Mouse (Mus musculus) forebrain, embryonic 15.5 days (tissue): ENCODE measurements at regions not wholly inside any gene's neighbourhood (a gene's known extent, or its start where the extent isn't known, plus 50 kb on each side); places are given as distances from the start of the nearest gene placed in this dataset.
A peak's percentile ranks its signal among the peaks of the same experiment; 100 is the strongest.

Experiments
- ATAC-seq: fragments of 200-750 bp; cut with Nextera tagmentation; replicated peaks from 2 replicates; pipeline ENCODE4 v1.8.0; 2017; ENCODE audit warnings: mild to moderate bottlenecking, moderate TSS enrichment, moderate library complexity
- H3K27ac ChIP-seq: fragments of 300-500 bp; sonication (generic); replicated peaks from 2 replicates; pipeline ENCODE4 v1.5.1; 2015; ENCODE audit warnings: mild to moderate bottlenecking, inconsistent platforms
- H3K27me3 ChIP-seq: fragments of 300-500 bp; sonication (generic); 2 replicates; pipeline ENCODE4 v1.6.1; 2015; ENCODE audit warnings: inconsistent platforms
- H3K36me3 ChIP-seq: fragments of 300-500 bp; sonication (generic); 2 replicates; pipeline ENCODE4 v1.6.1; 2015; ENCODE audit warnings: mild to moderate bottlenecking, inconsistent platforms
- H3K4me1 ChIP-seq: fragments of 300-500 bp; sonication (generic); 2 replicates; pipeline ENCODE4 v1.6.1; 2015; ENCODE audit warnings: inconsistent platforms
- H3K4me2 ChIP-seq: fragments of 300-500 bp; sonication (generic); replicated peaks from 2 replicates; pipeline ENCODE4 v1.6.1; 2015; ENCODE audit warnings: mild to moderate bottlenecking, inconsistent platforms
- H3K4me3 ChIP-seq: fragments of 300-500 bp; sonication (generic); 2 replicates; pipeline ENCODE4 v1.5.1; 2015; ENCODE audit warnings: mild to moderate bottlenecking, inconsistent platforms
- H3K9ac ChIP-seq: fragments of 300-500 bp; sonication (generic); replicated peaks from 2 replicates; pipeline ENCODE4 v1.6.1; 2015; ENCODE audit warnings: mild to moderate bottlenecking, inconsistent platforms
- H3K9me3 ChIP-seq: fragments of 300-500 bp; sonication (generic); 2 replicates; pipeline ENCODE4 v1.6.1; 2016; ENCODE audit warnings: inconsistent platforms
- WGBS: fragments of 180-500 bp; shearing (Covaris S2); methylation state at CpG from one replicate; pipeline ENCODE4 v1.1.7; 2015; ENCODE audit warnings: mixed read lengths; 5-methylcytosine and 5-hydroxymethylcytosine counted together

DNA sequence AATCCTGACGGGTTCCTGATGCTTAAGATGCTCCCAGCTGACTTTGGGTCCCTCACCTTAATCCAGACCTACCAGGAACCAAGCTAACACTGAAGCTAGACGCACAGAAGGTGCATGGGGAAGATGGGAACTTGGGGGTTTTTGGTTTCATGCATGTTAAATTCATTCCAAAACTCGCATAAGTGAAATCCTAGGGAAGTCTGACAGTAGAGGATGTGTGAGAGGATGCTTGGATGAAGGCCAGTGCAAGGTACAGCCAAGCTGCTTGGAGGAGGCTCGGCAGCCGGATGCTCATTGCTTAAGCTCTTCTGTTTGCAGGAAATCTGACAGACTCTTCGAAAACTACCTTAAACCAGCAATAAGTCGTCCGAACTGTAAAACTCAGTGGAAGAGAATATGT is 355.1 kb upstream of the Map3k7 start:
- H3K4me2 ChIP-seq: no peak overlapping the region
- no peak overlapping the region for H3K9ac ChIP-seq
- H3K27ac ChIP-seq: peak overlapping the region; percentile 46
- WGBS: 61% methylated on average over 8 of the region's 8 CpGs
- H3K4me1 ChIP-seq: peaks cover 24% of the 10 kb centered on the region
- H3K4me3 ChIP-seq: no peak overlapping the region
- ATAC-seq: peak; percentile 36; the same call in 1 of the 2 replicates
- no peaks in the 10 kb centered on the region for H3K9me3 ChIP-seq
- no peaks in the 10 kb centered on the region for H3K27me3 ChIP-seq
- H3K36me3 ChIP-seq: no peaks in the 10 kb centered on the region

GRCm38 (mm10) chr4:31609559-31609958 is 354.3 kb upstream of the Map3k7 start:
- Histone ChIP-seq H3K27me3 (no peaks in the 10 kb centered on the region), H3K9ac (no peak overlapping the region), H3K27ac (no peak overlapping the region), H3K9me3 (no peaks in the 10 kb centered on the region), H3K36me3 (no peaks in the 10 kb centered on the region), H3K4me1 (peaks cover 24% of the 10 kb centered on the region), H3K4me3 (no peak overlapping the region), H3K4me2 (no peak overlapping the region)
- 68% methylated on average over 6 of the region's 6 CpGs for WGBS
- ATAC-seq: no peak

DNA sequence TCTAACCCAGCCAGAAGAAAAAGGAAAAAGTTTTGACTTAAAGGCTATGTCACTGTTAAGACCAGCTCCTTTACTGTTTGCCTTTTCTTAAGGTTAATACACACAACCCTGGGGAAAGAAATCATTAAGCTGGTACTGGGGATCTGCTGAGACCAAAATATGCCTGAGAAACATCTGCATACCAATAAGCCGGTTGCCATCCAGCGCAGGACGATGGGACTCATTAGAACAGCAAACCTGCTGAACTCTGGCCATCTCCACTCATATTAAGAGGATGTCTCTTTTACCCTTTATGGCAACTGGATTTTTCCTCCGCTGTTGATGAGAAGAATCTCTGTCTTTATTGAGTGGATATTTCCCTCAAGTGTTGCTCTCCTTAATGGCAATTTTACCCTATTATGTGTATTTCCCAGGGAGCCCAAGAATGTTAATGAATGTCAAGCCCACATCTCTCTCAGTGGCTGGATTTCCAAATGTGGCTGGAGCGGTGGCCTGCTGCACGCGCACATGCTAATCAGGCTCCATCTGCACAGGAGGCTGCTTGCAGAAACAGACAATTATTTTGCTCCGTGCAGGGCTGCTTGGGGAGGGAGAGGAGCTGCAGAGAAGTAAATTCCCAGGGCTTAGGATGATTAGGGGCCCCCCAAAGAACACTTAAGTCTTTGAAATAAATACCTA is 351.6 kb upstream of the Map3k7 start:
- Histone ChIP-seq H3K9ac (no peak overlapping the region), H3K27ac (peak overlapping the region; percentile 51), H3K4me1 (peaks cover 28% of the 10 kb centered on the region), H3K4me2 (no peak overlapping the region), H3K9me3 (no peaks in the 10 kb centered on the region), H3K4me3 (no peak overlapping the region), H3K36me3 (no peaks in the 10 kb centered on the region), H3K27me3 (no peaks in the 10 kb centered on the region)
- ATAC-seq: peak; percentile 92
- 5% methylated on average over 8 of the region's 8 CpGs for WGBS

GRCm38 (mm10) chr4:31612825-31613514 is 350.9 kb upstream of the Map3k7 start:
- WGBS: 32% methylated on average over 9 of the region's 9 CpGs
- ATAC-seq: peak; percentile 69
- Histone ChIP-seq H3K27ac (peak overlapping the region; percentile 51), H3K27me3 (no peaks in the 10 kb centered on the region), H3K9ac (no peak overlapping the region), H3K4me2 (no peak overlapping the region), H3K4me1 (peaks cover 32% of the 10 kb centered on the region), H3K36me3 (no peaks in the 10 kb centered on the region), H3K4me3 (no peak overlapping the region), H3K9me3 (no peaks in the 10 kb centered on the region)

DNA sequence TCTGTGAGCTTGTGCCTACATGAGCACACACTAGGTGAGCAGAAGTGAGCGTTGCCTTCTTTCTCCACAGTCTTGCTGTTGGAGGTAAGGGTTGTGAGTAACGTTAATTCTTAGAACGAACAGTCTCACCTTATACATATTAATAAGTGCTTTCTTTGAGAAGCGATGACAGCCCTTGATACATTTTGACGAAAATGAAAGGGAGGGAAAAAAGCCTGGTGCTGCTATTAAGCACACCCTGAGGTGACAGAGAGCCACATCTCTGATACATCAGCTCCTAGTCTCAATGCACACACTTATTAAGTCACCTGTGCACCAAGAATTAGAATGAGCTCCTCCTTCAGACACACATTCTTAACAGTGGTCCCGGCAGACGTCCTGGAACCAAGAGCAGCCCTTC is 346.3 kb upstream of the Map3k7 start:
- peak overlapping the region; percentile 52 for H3K27ac ChIP-seq
- peaks cover 28% of the 10 kb centered on the region for H3K4me1 ChIP-seq
- H3K4me2 ChIP-seq: no peak overlapping the region
- no peaks in the 10 kb centered on the region for H3K9me3 ChIP-seq
- 31% methylated on average over 7 of the region's 7 CpGs for WGBS
- peak; percentile 30; the same call in 1 of the 2 replicates for ATAC-seq
- no peaks in the 10 kb centered on the region for H3K36me3 ChIP-seq
- H3K27me3 ChIP-seq: no peaks in the 10 kb centered on the region
- H3K4me3 ChIP-seq: no peak overlapping the region
- H3K9ac ChIP-seq: no peak overlapping the region

DNA sequence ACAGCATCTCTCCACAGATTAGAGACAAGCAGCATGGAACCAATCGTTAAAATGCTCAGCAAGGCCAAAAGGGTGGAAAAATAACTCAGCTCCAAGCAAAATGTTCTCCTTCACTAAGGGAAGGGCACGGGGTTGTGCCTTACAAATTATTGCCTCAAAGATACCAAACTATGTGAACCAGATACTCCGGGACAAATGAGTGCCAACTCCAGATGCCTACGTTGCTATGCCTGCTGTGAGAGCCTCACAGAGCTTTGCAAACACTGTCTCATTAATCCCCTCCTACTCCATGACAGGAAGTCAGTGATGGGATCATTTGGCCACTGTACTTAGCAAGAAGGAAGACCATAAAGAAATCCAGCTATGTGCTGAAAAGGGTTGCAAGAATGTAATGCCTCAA is 345.9 kb upstream of the Map3k7 start:
- peak overlapping the region; percentile 52 for H3K27ac ChIP-seq
- H3K4me2 ChIP-seq: no peak overlapping the region
- no peaks in the 10 kb centered on the region for H3K9me3 ChIP-seq
- H3K4me1 ChIP-seq: peaks cover 24% of the 10 kb centered on the region
- 19% methylated on average over 4 of the region's 4 CpGs for WGBS
- no peak; the same call in 1 of the 2 replicates for ATAC-seq
- no peak overlapping the region for H3K4me3 ChIP-seq
- no peaks in the 10 kb centered on the region for H3K36me3 ChIP-seq
- H3K9ac ChIP-seq: no peak overlapping the region; the same call in 1 of the 2 replicates
- H3K27me3 ChIP-seq: no peaks in the 10 kb centered on the region

GRCm38 (mm10) chr4:31621205-31621604 is 342.7 kb upstream of the Map3k7 start:
- no peak for ATAC-seq

DNA sequence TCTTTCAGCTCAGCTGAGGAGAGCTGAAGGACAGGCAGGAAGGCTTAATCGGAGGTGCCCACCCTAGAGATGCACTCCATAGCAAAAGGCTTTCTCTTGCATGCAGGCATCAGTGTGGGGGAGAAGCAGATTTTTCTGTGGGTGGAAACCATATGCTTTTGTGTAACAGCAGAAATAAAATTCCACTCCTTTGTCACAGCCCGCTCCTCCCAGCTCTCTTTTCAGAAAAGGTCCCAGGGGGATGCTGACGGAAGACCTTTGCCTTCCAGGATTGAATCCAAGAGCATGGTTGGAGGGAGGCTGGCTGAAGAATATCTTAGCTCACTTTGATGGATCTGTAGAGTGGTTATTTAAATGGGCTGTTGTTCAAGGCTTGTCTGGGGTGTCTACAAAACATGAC is 336.8 kb upstream of the Map3k7 start:
- Histone ChIP-seq H3K4me2 (no peak overlapping the region), H3K27ac (no peak overlapping the region), H3K4me3 (no peak overlapping the region), H3K9ac (no peak overlapping the region), H3K4me1 (no peaks in the 10 kb centered on the region), H3K36me3 (no peaks in the 10 kb centered on the region), H3K27me3 (no peaks in the 10 kb centered on the region), H3K9me3 (no peaks in the 10 kb centered on the region)
- ATAC-seq: no peak
- WGBS: 66% methylated on average over 3 of the region's 3 CpGs

More at GRCm38 (mm10) chr4:31621205-31621604, 342.7 kb upstream of the Map3k7 start:
- Histone ChIP-seq H3K9me3 (no peaks in the 10 kb centered on the region), H3K4me1 (peaks cover 16% of the 10 kb centered on the region), H3K27ac (no peak overlapping the region), H3K9ac (no peak overlapping the region), H3K4me2 (no peak overlapping the region), H3K27me3 (no peaks in the 10 kb centered on the region), H3K36me3 (no peaks in the 10 kb centered on the region), H3K4me3 (no peak overlapping the region)
- WGBS: 95% methylated on average over 2 of the region's 2 CpGs

- Histone ChIP-seq H3K9ac (no peak overlapping the region), H3K9me3 (no peaks in the 10 kb centered on the region), H3K4me1 (no peaks in the 10 kb centered on the region), H3K36me3 (no peaks in the 10 kb centered on the region), H3K27ac (no peak overlapping the region), H3K27me3 (no peaks in the 10 kb centered on the region), H3K4me3 (no peak overlapping the region), H3K4me2 (no peak overlapping the region)
- WGBS: 94% methylated on average over 10 of the region's 10 CpGs
- no peak for ATAC-seq
These were observed 336.1 kb upstream of the Map3k7 start for GRCm38 (mm10) chr4:31627777-31628176.

- no peak overlapping the region for H3K27ac ChIP-seq
- no peak overlapping the region for H3K9ac ChIP-seq
- H3K4me1 ChIP-seq: peaks cover 5% of the 10 kb centered on the region; the same call in 1 of the 2 replicates
- H3K36me3 ChIP-seq: no peaks in the 10 kb centered on the region
- H3K9me3 ChIP-seq: no peaks in the 10 kb centered on the region
- no peaks in the 10 kb centered on the region for H3K27me3 ChIP-seq
- WGBS: 95% methylated on average over 6 of the region's 6 CpGs
- ATAC-seq: no peak
- no peak overlapping the region for H3K4me3 ChIP-seq
- H3K4me2 ChIP-seq: no peak overlapping the region
These were observed 325.3 kb upstream of the Map3k7 start for GRCm38 (mm10) chr4:31638564-31638963.

GRCm38 (mm10) chr4:31642161-31642560 is 321.7 kb upstream of the Map3k7 start:
- Histone ChIP-seq H3K4me3 (no peak overlapping the region), H3K9ac (no peak overlapping the region), H3K36me3 (no peaks in the 10 kb centered on the region), H3K27ac (no peak overlapping the region; the same call in 1 of the 2 replicates), H3K4me1 (peaks cover 5% of the 10 kb centered on the region; the same call in 1 of the 2 replicates), H3K27me3 (no peaks in the 10 kb centered on the region), H3K4me2 (no peak overlapping the region), H3K9me3 (no peaks in the 10 kb centered on the region)
- WGBS: 35% methylated on average over 9 of the region's 9 CpGs
- peak; percentile 96 for ATAC-seq

GRCm38 (mm10) chr4:31642593-31643290 is 321.2 kb upstream of the Map3k7 start:
- no peak overlapping the region for H3K27ac ChIP-seq
- ATAC-seq: peak; percentile 48

More at GRCm38 (mm10) chr4:31642593-31643290, 321.2 kb upstream of the Map3k7 start:
- Histone ChIP-seq H3K36me3 (no peaks in the 10 kb centered on the region), H3K27me3 (no peaks in the 10 kb centered on the region), H3K9ac (no peak overlapping the region), H3K4me1 (peaks cover 5% of the 10 kb centered on the region; the same call in 1 of the 2 replicates), H3K9me3 (no peaks in the 10 kb centered on the region), H3K4me3 (no peak overlapping the region), H3K4me2 (no peak overlapping the region)
- 61% methylated on average over 10 of the region's 10 CpGs for WGBS
